8 mouse cellular contexts compared by ENCODE assay signal in the genomic region with DNA sequence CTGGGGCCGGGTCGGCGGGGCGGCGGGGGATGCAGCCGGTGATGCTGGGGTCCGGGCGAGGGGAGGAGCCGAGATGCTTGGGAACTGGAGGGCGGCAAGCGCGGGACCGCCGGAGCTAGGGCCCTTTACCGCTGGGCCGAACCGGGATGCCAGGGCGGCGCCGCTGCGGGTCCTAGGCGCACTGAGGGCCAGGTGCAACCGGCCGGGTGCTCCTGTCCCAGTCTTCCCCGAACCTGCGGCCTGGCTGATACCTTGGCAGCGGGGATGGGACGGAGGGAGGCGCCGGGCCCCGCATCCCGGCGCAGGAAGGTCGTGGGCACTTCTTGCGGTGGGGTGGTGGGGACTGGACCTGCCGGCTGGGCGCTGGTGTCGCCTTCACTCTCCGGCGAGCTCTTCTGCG. TPM values are rescaled to one million over a fixed set of nuclear protein-coding genes. Genes with fewer than 3 reads are reported as not detected.
DNase-seq lines count a peak whose midpoint lies in the region; ATAC-seq and TF ChIP-seq lines count a peak whose summit lies in the region.

No protein-coding gene starts in this region.

- peak overlapping the region; percentile 80 for H3K9ac ChIP-seq in kidney, embryonic 15.5 days
- H3K9ac ChIP-seq in hindbrain, embryonic 15.5 days, result peak overlapping the region; percentile 58
- peak overlapping the region; percentile 80 for H3K9ac ChIP-seq in midbrain, embryonic 13.5 days (replicated peaks)

- H3K4me1 ChIP-seq in kidney, embryonic 15.5 days, result peaks cover 12% of the 10 kb centered on the region
- H3K4me1 ChIP-seq in cortical plate, adult 2 months (ENCODE audit: control insufficient read depth, insufficient read depth, low read length), result 0 out of 2 replicates have a peak, but pooled peaks cover 1% of the 10 kb centered on the region
- peaks cover 13% of the 10 kb centered on the region for H3K4me1 ChIP-seq in hindbrain, embryonic 15.5 days (replicated peaks)
- H3K4me1 ChIP-seq in midbrain, embryonic 13.5 days (replicated peaks), result peaks cover 19% of the 10 kb centered on the region

- ATAC-seq in kidney, embryonic 15.5 days (replicated peaks; ENCODE audit: low FRiP score), result no peak
- no peak for ATAC-seq in hindbrain, embryonic 15.5 days (ENCODE audit: low FRiP score, low read depth)
- no peak for ATAC-seq in midbrain, embryonic 13.5 days

- no peak for TF ChIP-seq CTCF in cortical plate, adult 2 months (IDR thresholded peaks at IDR 0.05; ENCODE audit: extremely low read depth, insufficient read depth, low read length)

- no peak overlapping the region for H3K27ac ChIP-seq in kidney, embryonic 15.5 days
- H3K27ac ChIP-seq in cortical plate, adult 2 months (ENCODE audit: insufficient read depth, low read length), result no peak overlapping the region
- no peak overlapping the region for H3K27ac ChIP-seq in hindbrain, embryonic 15.5 days (replicated peaks)
- no peak overlapping the region for H3K27ac ChIP-seq in midbrain, embryonic 13.5 days

- peak overlapping the region; percentile 65 for H3K4me3 ChIP-seq in kidney, embryonic 15.5 days (replicated peaks)
- H3K4me3 ChIP-seq in cortical plate, adult 2 months (ENCODE audit: insufficient read depth, low read length), result peak overlapping the region; percentile 11
- H3K4me3 ChIP-seq in hindbrain, embryonic 15.5 days, result peak overlapping the region; percentile 59
- H3K4me3 ChIP-seq in midbrain, embryonic 13.5 days (replicated peaks), result peak overlapping the region; percentile 73

- H3K36me3 ChIP-seq in kidney, embryonic 15.5 days, result no peaks in the 10 kb centered on the region
- H3K36me3 ChIP-seq in hindbrain, embryonic 15.5 days, result no peaks in the 10 kb centered on the region
- no peaks in the 10 kb centered on the region for H3K36me3 ChIP-seq in midbrain, embryonic 13.5 days

- WGBS in kidney, embryonic 15.5 days, result under 1% methylated on average over 40 of the region's 41 CpGs
- 0% methylated on average over 30 of the region's 41 CpGs for WGBS in hindbrain, embryonic 15.5 days
- WGBS in midbrain, embryonic 13.5 days, result under 1% methylated on average over 36 of the region's 41 CpGs

- TF ChIP-seq POLR2A in cortical plate, adult 2 months (IDR thresholded peaks at IDR 0.05; ENCODE audit: extremely low read depth, insufficient read depth, low read length), result no peak

- no peak for DNase-seq in kidney, adult 18-20 months
- DNase-seq in cerebellum, postnatal 4 days (ENCODE audit: low spot score in 2 of 2), result no peak
- no peak for DNase-seq in B cell, adult 2 months
- DNase-seq in cerebellum, postnatal 36 days, result no peak

- peak overlapping the region; percentile 99 for H3K4me2 ChIP-seq in kidney, embryonic 15.5 days
- H3K4me2 ChIP-seq in hindbrain, embryonic 15.5 days, result peak overlapping the region; percentile 96
- H3K4me2 ChIP-seq in midbrain, embryonic 13.5 days (replicated peaks), result peak overlapping the region; percentile 92

- H3K27me3 ChIP-seq in kidney, embryonic 15.5 days, result no peaks in the 10 kb centered on the region
- 0 out of 2 replicates have a peak, but pooled peaks cover 2% of the 10 kb centered on the region for H3K27me3 ChIP-seq in hindbrain, embryonic 15.5 days
- H3K27me3 ChIP-seq in midbrain, embryonic 13.5 days, result peaks cover 15% of the 10 kb centered on the region; the same call in 1 of the 2 replicates

- no peaks in the 10 kb centered on the region for H3K9me3 ChIP-seq in kidney, embryonic 15.5 days (replicated peaks)
- H3K9me3 ChIP-seq in hindbrain, embryonic 15.5 days, result no peaks in the 10 kb centered on the region
- no peaks in the 10 kb centered on the region for H3K9me3 ChIP-seq in midbrain, embryonic 13.5 days

RNA-seq across cellular contexts. Expression of gene Eif5a2, which starts 0.3 kb away (rescaled TPM):
- polyA plus RNA-seq in kidney, embryonic 15.5 days (2015; fragmentation: Nextera tagmentation; extraction: Ambion mirVana), result 7.4 and 8.0 TPM in 2 replicates
- polyA plus RNA-seq in cortical plate, adult 2 months (2012; rRNA removed), result 24.6 and 26.2 TPM in 2 replicates
- polyA plus RNA-seq in hindbrain, embryonic 15.5 days (2015; fragmentation: Nextera tagmentation; extraction: Ambion mirVana), result 10.0 and 11.9 TPM in 2 replicates
- 8.7 and 9.4 TPM in 2 replicates for polyA plus RNA-seq in midbrain, embryonic 13.5 days (2015; fragmentation: Nextera tagmentation; extraction: Ambion mirVana)

RNA-seq across cellular contexts. Expression of gene Rpl22l1, which starts 23.8 kb away (rescaled TPM):
- polyA plus RNA-seq in kidney, embryonic 15.5 days (2015; fragmentation: Nextera tagmentation; extraction: Ambion mirVana), result 412 and 505 TPM in 2 replicates
- polyA plus RNA-seq in cortical plate, adult 2 months (2012; rRNA removed), result 156 and 163 TPM in 2 replicates
- 225 and 253 TPM in 2 replicates for polyA plus RNA-seq in hindbrain, embryonic 15.5 days (2015; fragmentation: Nextera tagmentation; extraction: Ambion mirVana)
- 233 and 254 TPM in 2 replicates for polyA plus RNA-seq in midbrain, embryonic 13.5 days (2015; fragmentation: Nextera tagmentation; extraction: Ambion mirVana)

Comparison
In these comparisons a context has a peak if more than half of its experiments do, and no peak if none do; other contexts are left out.
1. H3K4me3 ChIP-seq: peak in every context shown above with its lines; median percentile 73 in midbrain, embryonic 13.5 days; 65 in kidney, embryonic 15.5 days; 59 in hindbrain, embryonic 15.5 days; 11 in cortical plate, adult 2 months.